Mouse (Mus musculus) spleen, adult 2 months (tissue): ENCODE data around the gene Syngr3.

Experiments used
- CTCF ChIP-seq: fragments of 200-500 bp; IDR thresholded peaks from 2 replicates; pipeline ENCODE4 v1.5.1; 2011; ENCODE audit warnings: mild to moderate bottlenecking, inconsistent platforms; ENCODE audit not compliant: insufficient read depth, insufficient read length, insufficient replicate concordance; ENCODE audit errors: extremely low read depth
- POLR2A ChIP-seq: fragments of 200-500 bp; IDR thresholded peaks from 2 replicates; pipeline ENCODE4 v1.6.1; 2011; ENCODE audit warnings: low read depth, low read length, inconsistent platforms

GRCm38 (mm10) chr17:24728184-24728583 lies 38.4 kb upstream of the Syngr3 start:
- TF ChIP-seq CTCF (no peak), POLR2A (no peak)
